Mouse (Mus musculus) MEL (cell line): Measurements from ENCODE around the gene Wfdc16.

ENCODE experiments used
- CTCF ChIP-seq, 3 experiments: IDR thresholded peaks in 2 of 3; conservative IDR thresholded peaks in 1 of 3; 2 replicates each; pipeline ENCODE4 v1.5.1; 2011 to 2012; ENCODE audit warnings: low read length in 3 of 3, low read depth in 2 of 3, mild to moderate bottlenecking in 2 of 3, improper control_type of control experiment in 1 of 3, inconsistent platforms in 1 of 3, mixed read lengths in 1 of 3, moderate library complexity in 1 of 3; ENCODE audit not compliant: control insufficient read depth in 1 of 3, insufficient read depth in 1 of 3, poor library complexity in 1 of 3, severe bottlenecking in 1 of 3
- E2F4 ChIP-seq: IDR thresholded peaks from 2 replicates; pipeline ENCODE4 v1.6.1; 2011; ENCODE audit warnings: low read depth, low read length, improper control_type of control experiment, borderline replicate concordance
- GATA1 ChIP-seq: IDR thresholded peaks from 2 replicates; pipeline ENCODE4 v1.6.1; 2011; ENCODE audit warnings: low read depth, low read length, improper control_type of control experiment
- KAT2A ChIP-seq: conservative IDR thresholded peaks from 2 replicates; pipeline ENCODE4 v1.6.1; 2012; ENCODE audit warnings: low read depth, low read length, improper control_type of control experiment, inconsistent platforms
- MXI1 ChIP-seq: IDR thresholded peaks from 2 replicates; pipeline ENCODE4 v1.6.1; 2011; ENCODE audit warnings: mild to moderate bottlenecking, low read depth, low read length, improper control_type of control experiment
- NELFE ChIP-seq: IDR thresholded peaks from 2 replicates; pipeline ENCODE4 v1.6.1; 2011; ENCODE audit warnings: low read depth, low read length, improper control_type of control experiment
- POLR2A ChIP-seq, 2 experiments: IDR thresholded peaks; 2 replicates each; pipeline ENCODE4 v1.6.1; 2011 to 2012; ENCODE audit warnings: low read length in 2 of 2, mild to moderate bottlenecking in 2 of 2, control low read depth in 1 of 2, improper control_type of control experiment in 1 of 2, low read depth in 1 of 2, moderate library complexity in 1 of 2; ENCODE audit not compliant: control insufficient read depth in 1 of 2, insufficient read depth in 1 of 2, poor library complexity in 1 of 2
- POLR2AphosphoS2 ChIP-seq: IDR thresholded peaks from 2 replicates; pipeline ENCODE4 v1.6.1; 2011; ENCODE audit warnings: low read length, improper control_type of control experiment
- POLR2AphosphoS5 ChIP-seq: IDR thresholded peaks from 2 replicates; pipeline ENCODE4 v1.6.1; 2012; ENCODE audit warnings: low read depth, borderline replicate concordance, mild to moderate bottlenecking, inconsistent platforms, low read length, moderate library complexity, mixed read lengths
- UBTF ChIP-seq: IDR thresholded peaks from 2 replicates; pipeline ENCODE4 v1.6.1; 2012; ENCODE audit warnings: low read depth, mild to moderate bottlenecking, inconsistent platforms, low read length, improper control_type of control experiment, moderate library complexity, borderline replicate concordance; ENCODE audit not compliant: insufficient read depth
- USF1 ChIP-seq: IDR thresholded peaks from 2 replicates; pipeline ENCODE4 v1.6.1; 2014; ENCODE audit warnings: low read depth, mild to moderate bottlenecking, inconsistent platforms, low read length, improper control_type of control experiment, moderate library complexity

DNA sequence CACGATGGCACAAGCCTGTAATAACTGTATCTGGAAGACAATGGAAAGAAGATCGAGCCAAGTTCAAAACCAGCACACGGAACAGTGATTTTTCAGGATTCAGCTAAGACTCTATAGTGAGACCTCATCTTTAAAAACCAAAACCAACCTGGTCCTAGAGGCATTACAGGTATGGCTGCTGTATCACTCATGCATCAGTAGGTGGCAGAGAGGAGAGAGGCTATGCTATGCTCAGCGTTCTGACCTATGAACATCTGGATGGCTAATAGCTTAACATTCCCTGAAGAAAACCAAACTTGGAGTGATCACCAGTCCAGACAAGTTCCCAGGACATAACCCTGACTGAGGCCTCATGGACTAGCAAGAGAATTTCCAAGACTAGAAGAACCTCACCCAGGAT lies 16.8 kb downstream of the Wfdc16 start:
- TF ChIP-seq USF1: no peak
- no peak for TF ChIP-seq KAT2A
- no peak for TF ChIP-seq UBTF
- no peak for TF ChIP-seq MXI1
- TF ChIP-seq GATA1: no peak
- TF ChIP-seq POLR2AphosphoS2: no peak
- peak in 1 of 3 experiments; percentile 37; a peak in 2 of 6 replicates for TF ChIP-seq CTCF (IDR thresholded peaks at IDR 0.05 in 2 of 3, conservative IDR thresholded peaks at IDR 0.05 in 1 of 3; ENCODE audit: control insufficient read depth in 1 of 3, insufficient read depth in 1 of 3, low read depth in 2 of 3, low read length in 3 of 3, poor library complexity in 1 of 3, severe bottlenecking in 1 of 3)
- TF ChIP-seq POLR2A (IDR thresholded peaks at IDR 0.05; ENCODE audit: control insufficient read depth in 1 of 2, insufficient read depth in 1 of 2, low read depth in 1 of 2, low read length in 2 of 2, poor library complexity in 1 of 2): no peak
- TF ChIP-seq E2F4: no peak
- TF ChIP-seq POLR2AphosphoS5: no peak
- TF ChIP-seq NELFE: no peak
